Mouse (Mus musculus): ENCODE data around the gene Smco3.

- no peak for TF ChIP-seq POLR2A (IDR thresholded peaks at IDR 0.05; ENCODE audit: extremely low read depth, insufficient read depth, low read length)
- TF ChIP-seq CTCF (IDR thresholded peaks at IDR 0.05; ENCODE audit: extremely low read depth, insufficient read depth, low read length), result no peak
Observed at GRCm38 (mm10) chr6:136844903-136845302, 9.7 kb upstream of the Smco3 start.

Data from cortical plate, adult 2 months (tissue).